Mouse (Mus musculus) liver, embryonic 14.5 days (tissue): Measurements from ENCODE around the gene Coch.

Experiments used
- CTCF ChIP-seq: IDR thresholded peaks from 2 replicates; pipeline ENCODE4 v1.5.1; 2016; ENCODE audit warnings: antibody characterized with exemption, low read depth, control low read depth
- EP300 ChIP-seq: IDR thresholded peaks from 2 replicates; pipeline ENCODE4 v1.6.1; 2016; ENCODE audit warnings: antibody characterized with exemption, low read depth

- no peak for TF ChIP-seq CTCF
- TF ChIP-seq EP300 = no peak
Measured at GRCm38 (mm10) chr12:51633481-51633880, 40.3 kb downstream of the Coch start.
